14 mouse cellular contexts compared by ENCODE assay signal in the genomic region with DNA sequence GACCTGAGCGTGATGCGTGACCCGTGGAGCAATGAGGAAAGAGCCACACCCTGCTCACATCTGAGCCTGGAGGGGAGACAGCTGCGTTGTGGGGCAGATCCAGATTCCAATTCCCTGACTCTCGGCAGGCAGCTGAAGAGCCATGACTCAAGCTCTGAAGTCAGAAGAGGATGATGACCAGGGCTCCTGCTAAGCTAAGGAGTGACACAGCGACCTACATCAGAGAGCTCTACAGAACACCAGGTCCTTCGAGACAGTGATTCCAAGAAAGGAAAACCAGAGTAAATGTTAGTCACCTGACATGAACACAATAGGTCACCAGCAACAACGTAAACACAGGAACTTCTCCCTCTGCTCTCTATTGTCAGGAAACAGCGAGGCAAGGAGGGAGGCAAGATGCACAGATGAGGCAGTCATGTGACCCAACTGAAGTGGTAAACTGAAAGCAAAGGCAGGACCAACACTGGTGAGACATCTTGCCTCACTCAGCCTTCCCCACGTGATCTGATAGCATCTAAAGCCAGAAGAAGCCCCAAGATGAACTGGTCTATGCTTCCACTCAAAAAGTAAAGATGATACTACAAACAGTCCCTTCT.
A peak's percentile ranks its signal among the peaks of the same experiment; 100 is the strongest.
DNase-seq lines count a peak whose midpoint lies in the region; ATAC-seq lines count a peak whose summit lies in the region.
"Had no signal": no experiment of that assay in that cellular context is flagged by ENCODE, and none has a peak within 500 bp of the region (broad histone marks: within the 10 kb centered on the region; RNA-seq: fewer than 3 reads in every experiment).

No protein-coding gene starts in this region.

- no peaks in the 10 kb centered on the region for H3K9me3 ChIP-seq in megakaryocyte, embryonic 14.5 days
- no peaks in the 10 kb centered on the region for H3K9me3 ChIP-seq in forebrain, embryonic 11.5 days (ENCODE audit: control insufficient read depth, low read length)
- H3K9me3 ChIP-seq: forebrain, embryonic 13.5 days; intestine, embryonic 15.5 days; liver, embryonic 12.5 days; midbrain, embryonic 12.5 days had no signal

- peak; percentile 28 for DNase-seq in NIH3T3 (ENCODE audit: low read depth)
- peak; percentile 6 for DNase-seq in skeletal muscle tissue, adult 2 months (ENCODE audit: low read depth, low spot score)
- no peak for DNase-seq in adrenal gland, adult 2 months
- no peak for DNase-seq in layer of hippocampus, adult 18-20 months (ENCODE audit: low spot score in 2 of 2)
- no peak for DNase-seq in forebrain, embryonic 11.5 days (ENCODE audit: low spot score)

- no peak for ATAC-seq in megakaryocyte, adult 5-6 weeks (ENCODE audit: poor library complexity, severe bottlenecking)
- ATAC-seq in forebrain, embryonic 11.5 days (replicated peaks; ENCODE audit: low FRiP score) = no peak
- ATAC-seq: forebrain, embryonic 13.5 days; intestine, embryonic 15.5 days; liver, embryonic 12.5 days had no signal

- H3K4me3 ChIP-seq in megakaryocyte, embryonic 14.5 days (replicated peaks) = peak overlapping the region; percentile 48
- no peak overlapping the region for H3K4me3 ChIP-seq in forebrain, embryonic 11.5 days (ENCODE audit: low read depth, low read length)
- H3K4me3 ChIP-seq: embryonic facial prominence, embryonic 12.5 days; forebrain, embryonic 13.5 days; intestine, embryonic 15.5 days; liver, embryonic 12.5 days; midbrain, embryonic 12.5 days had no signal

- 0 out of 2 replicates have a peak, but pooled peaks cover 2% of the 10 kb centered on the region for H3K4me1 ChIP-seq in megakaryocyte, embryonic 14.5 days
- no peaks in the 10 kb centered on the region for H3K4me1 ChIP-seq in forebrain, embryonic 11.5 days (replicated peaks; ENCODE audit: control insufficient read depth, insufficient read depth, low read length)
- H3K4me1 ChIP-seq: embryonic facial prominence, embryonic 12.5 days; forebrain, embryonic 13.5 days; intestine, embryonic 15.5 days; liver, embryonic 12.5 days; midbrain, embryonic 12.5 days had no signal

- H3K27ac ChIP-seq in forebrain, embryonic 11.5 days (ENCODE audit: low read depth, low read length) = no peak overlapping the region
- H3K27ac ChIP-seq: embryonic facial prominence, embryonic 12.5 days; forebrain, embryonic 13.5 days; intestine, embryonic 15.5 days; kidney, postnatal 0 days; liver, embryonic 12.5 days; midbrain, embryonic 12.5 days had no signal

- no peaks in the 10 kb centered on the region for H3K36me3 ChIP-seq in megakaryocyte, embryonic 14.5 days (replicated peaks; ENCODE audit: low read length)
- H3K36me3 ChIP-seq in forebrain, embryonic 11.5 days (ENCODE audit: control insufficient read depth, insufficient read depth, low read length) = no peaks in the 10 kb centered on the region
- H3K36me3 ChIP-seq: embryonic facial prominence, embryonic 12.5 days; G1E; intestine, embryonic 15.5 days; liver, embryonic 12.5 days; midbrain, embryonic 12.5 days had no signal

- H3K4me2 ChIP-seq in forebrain, embryonic 11.5 days (ENCODE audit: low read depth, low read length, severe bottlenecking) = no peak overlapping the region
- H3K4me2 ChIP-seq: embryonic facial prominence, embryonic 12.5 days; forebrain, embryonic 13.5 days; intestine, embryonic 15.5 days; liver, embryonic 12.5 days; midbrain, embryonic 12.5 days had no signal

- no peaks in the 10 kb centered on the region for H3K27me3 ChIP-seq in megakaryocyte, embryonic 14.5 days (replicated peaks)
- no peaks in the 10 kb centered on the region for H3K27me3 ChIP-seq in forebrain, embryonic 11.5 days (ENCODE audit: control insufficient read depth, insufficient read depth, low read length)
- H3K27me3 ChIP-seq: embryonic facial prominence, embryonic 12.5 days; forebrain, embryonic 13.5 days; intestine, embryonic 15.5 days; liver, embryonic 12.5 days; midbrain, embryonic 12.5 days had no signal

- no peak overlapping the region for H3K9ac ChIP-seq in forebrain, embryonic 11.5 days (ENCODE audit: low read length)
- H3K9ac ChIP-seq: embryonic facial prominence, embryonic 12.5 days; forebrain, embryonic 13.5 days; intestine, embryonic 15.5 days; liver, embryonic 12.5 days; midbrain, embryonic 12.5 days had no signal

- 80% methylated on average over 10 of the region's 10 CpGs for WGBS in forebrain, embryonic 11.5 days

Comparison
In these comparisons a context has a peak if more than half of its experiments do, and no peak if none do; other contexts are left out.
1. DNase-seq: peak in NIH3T3 (single experiment) and skeletal muscle tissue, adult 2 months (single experiment); none in adrenal gland, adult 2 months (single experiment), layer of hippocampus, adult 18-20 months (0 of 2) and forebrain, embryonic 11.5 days (single experiment).